Mouse (Mus musculus): ENCODE data around the gene Dscam. TPM values are rescaled to one million over a fixed set of nuclear protein-coding genes. Genes with fewer than 3 reads are reported as not detected.

Gene Dscam
- total and polyA plus RNA-seq, 2 experiments = not detected

DNA sequence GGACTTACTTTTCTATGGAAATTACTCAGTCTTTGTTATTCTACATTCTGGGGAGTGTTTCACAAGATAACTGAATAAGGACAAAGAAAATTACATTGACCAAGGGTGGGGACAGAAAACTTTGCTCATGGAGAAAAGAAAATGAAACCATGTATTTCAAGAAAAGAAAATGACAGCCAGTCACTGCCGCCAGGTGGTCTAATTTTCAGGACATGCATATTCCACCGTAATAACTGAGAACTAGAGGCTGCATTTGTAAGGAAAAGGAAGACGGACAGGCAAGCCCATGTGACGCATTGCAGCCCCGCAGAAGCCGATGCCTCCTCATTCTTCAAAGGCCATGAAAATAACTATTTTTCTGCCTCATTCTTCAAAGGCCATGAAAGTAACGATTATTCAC is 197.3 kb downstream of the Dscam start:
- H3K4me3 ChIP-seq (ENCODE audit: insufficient read depth, low read depth, low read length) = no peak overlapping the region
- H3K9ac ChIP-seq (ENCODE audit: low read depth, low read length) = no peak overlapping the region
- H3K4me1 ChIP-seq (ENCODE audit: control insufficient read depth, insufficient read depth, low read length) = no peaks in the 10 kb centered on the region; the same call in 1 of the 2 replicates
- H3K27ac ChIP-seq (replicated peaks; ENCODE audit: insufficient read depth, low read depth, low read length) = no peak overlapping the region
- TF ChIP-seq CTCF (IDR thresholded peaks at IDR 0.05; ENCODE audit: low read depth, low read length) = no peak
- no peak for TF ChIP-seq POLR2A (IDR thresholded peaks at IDR 0.05; ENCODE audit: extremely low read depth, insufficient read depth, low read length)
- H3K36me3 ChIP-seq (ENCODE audit: control insufficient read depth, insufficient read depth, low read length) = no peaks in the 10 kb centered on the region
- 94% methylated on average over 7 of the region's 7 CpGs for WGBS
- H3K27me3 ChIP-seq (ENCODE audit: control insufficient read depth, insufficient read depth, low read length) = no peaks in the 10 kb centered on the region
- H3K79me2 ChIP-seq (ENCODE audit: control insufficient read depth, insufficient read depth, low read length) = no peaks in the 10 kb centered on the region
- DNase-seq (ENCODE audit: extremely low read depth, low read depth, low spot score) = no peak

DNA sequence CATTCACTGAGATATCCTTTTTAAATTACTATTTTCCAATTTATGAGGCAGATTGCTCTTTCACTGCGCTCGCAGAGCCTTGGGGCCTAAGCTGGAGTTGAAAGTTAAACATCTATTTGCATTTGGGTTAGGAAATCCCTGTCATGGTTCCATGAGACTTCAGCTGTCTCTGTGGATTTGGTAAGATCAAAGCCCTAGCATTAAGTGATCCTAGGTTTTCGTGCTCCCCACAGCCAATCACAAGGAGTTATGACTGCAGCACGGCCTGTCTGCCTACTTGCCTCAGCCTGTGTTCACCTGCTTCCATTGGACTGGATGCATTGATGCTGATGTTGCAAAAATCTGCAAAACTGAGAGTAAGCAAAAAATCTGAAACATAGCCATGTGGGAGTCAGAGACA is 198.8 kb downstream of the Dscam start:
- peak; percentile 69 for DNase-seq (ENCODE audit: extremely low read depth, low read depth, low spot score)
- WGBS = 39% methylated on average over 4 of the region's 4 CpGs
- Histone ChIP-seq H3K27me3 (ENCODE audit: control insufficient read depth, insufficient read depth, low read length) (no peaks in the 10 kb centered on the region), H3K4me3 (ENCODE audit: insufficient read depth, low read depth, low read length) (no peak overlapping the region), H3K79me2 (ENCODE audit: control insufficient read depth, insufficient read depth, low read length) (no peaks in the 10 kb centered on the region), H3K36me3 (ENCODE audit: control insufficient read depth, insufficient read depth, low read length) (no peaks in the 10 kb centered on the region), H3K27ac (replicated peaks; ENCODE audit: insufficient read depth, low read depth, low read length) (no peak overlapping the region), H3K4me1 (ENCODE audit: control insufficient read depth, insufficient read depth, low read length) (no peaks in the 10 kb centered on the region; the same call in 1 of the 2 replicates), H3K9ac (ENCODE audit: low read depth, low read length) (no peak overlapping the region)
- no peak for TF ChIP-seq POLR2A (IDR thresholded peaks at IDR 0.05; ENCODE audit: extremely low read depth, insufficient read depth, low read length)
- no peak for TF ChIP-seq CTCF (IDR thresholded peaks at IDR 0.05; ENCODE audit: low read depth, low read length)

- no peaks in the 10 kb centered on the region for H3K36me3 ChIP-seq (ENCODE audit: control insufficient read depth, insufficient read depth, low read length)
- no peak for DNase-seq (ENCODE audit: extremely low read depth, low read depth, low spot score)
- H3K27me3 ChIP-seq (ENCODE audit: control insufficient read depth, insufficient read depth, low read length) = no peaks in the 10 kb centered on the region
- H3K4me1 ChIP-seq (ENCODE audit: control insufficient read depth, insufficient read depth, low read length) = no peaks in the 10 kb centered on the region; the same call in 1 of the 2 replicates
- H3K27ac ChIP-seq (replicated peaks; ENCODE audit: insufficient read depth, low read depth, low read length) = no peak overlapping the region
- 74% methylated on average over 2 of the region's 2 CpGs for WGBS
- no peaks in the 10 kb centered on the region for H3K79me2 ChIP-seq (ENCODE audit: control insufficient read depth, insufficient read depth, low read length)
- no peak overlapping the region for H3K4me3 ChIP-seq (ENCODE audit: insufficient read depth, low read depth, low read length)
- TF ChIP-seq CTCF (IDR thresholded peaks at IDR 0.05; ENCODE audit: low read depth, low read length) = no peak
- no peak for TF ChIP-seq POLR2A (IDR thresholded peaks at IDR 0.05; ENCODE audit: extremely low read depth, insufficient read depth, low read length)
- H3K9ac ChIP-seq (ENCODE audit: low read depth, low read length) = no peak overlapping the region
These were observed 200.1 kb downstream of the Dscam start for GRCm38 (mm10) chr16:96970412-96970811.

DNA sequence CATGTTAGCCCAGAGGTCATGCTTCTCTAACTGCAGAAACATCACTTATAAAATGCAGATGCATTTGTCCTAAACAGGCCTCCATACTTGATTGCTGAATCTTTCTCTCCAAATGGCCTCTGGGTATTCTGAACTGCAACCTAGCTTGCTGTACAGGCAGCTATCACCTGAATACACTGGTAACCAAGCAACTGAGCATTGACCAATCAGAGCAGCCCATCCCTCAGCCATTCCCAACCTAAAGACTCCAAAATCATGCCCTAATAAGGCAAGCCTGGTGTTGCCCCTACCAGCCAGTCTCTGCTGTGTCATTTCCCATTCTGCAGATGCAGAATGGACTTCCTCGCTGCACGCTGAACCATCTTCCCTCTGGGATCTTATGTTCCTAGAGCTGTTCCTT is 200.9 kb downstream of the Dscam start:
- no peak for DNase-seq (ENCODE audit: extremely low read depth, low read depth, low spot score)
- H3K79me2 ChIP-seq (ENCODE audit: control insufficient read depth, insufficient read depth, low read length) = no peaks in the 10 kb centered on the region
- no peaks in the 10 kb centered on the region for H3K36me3 ChIP-seq (ENCODE audit: control insufficient read depth, insufficient read depth, low read length)
- H3K9ac ChIP-seq (ENCODE audit: low read depth, low read length) = no peak overlapping the region
- H3K27ac ChIP-seq (replicated peaks; ENCODE audit: insufficient read depth, low read depth, low read length) = no peak overlapping the region
- no peaks in the 10 kb centered on the region; the same call in 1 of the 2 replicates for H3K4me1 ChIP-seq (ENCODE audit: control insufficient read depth, insufficient read depth, low read length)
- H3K27me3 ChIP-seq (ENCODE audit: control insufficient read depth, insufficient read depth, low read length) = no peaks in the 10 kb centered on the region
- H3K4me3 ChIP-seq (ENCODE audit: insufficient read depth, low read depth, low read length) = no peak overlapping the region
- TF ChIP-seq POLR2A (IDR thresholded peaks at IDR 0.05; ENCODE audit: extremely low read depth, insufficient read depth, low read length) = no peak
- no peak for TF ChIP-seq CTCF (IDR thresholded peaks at IDR 0.05; ENCODE audit: low read depth, low read length)
- WGBS = 76% methylated on average over 2 of the region's 2 CpGs

DNA sequence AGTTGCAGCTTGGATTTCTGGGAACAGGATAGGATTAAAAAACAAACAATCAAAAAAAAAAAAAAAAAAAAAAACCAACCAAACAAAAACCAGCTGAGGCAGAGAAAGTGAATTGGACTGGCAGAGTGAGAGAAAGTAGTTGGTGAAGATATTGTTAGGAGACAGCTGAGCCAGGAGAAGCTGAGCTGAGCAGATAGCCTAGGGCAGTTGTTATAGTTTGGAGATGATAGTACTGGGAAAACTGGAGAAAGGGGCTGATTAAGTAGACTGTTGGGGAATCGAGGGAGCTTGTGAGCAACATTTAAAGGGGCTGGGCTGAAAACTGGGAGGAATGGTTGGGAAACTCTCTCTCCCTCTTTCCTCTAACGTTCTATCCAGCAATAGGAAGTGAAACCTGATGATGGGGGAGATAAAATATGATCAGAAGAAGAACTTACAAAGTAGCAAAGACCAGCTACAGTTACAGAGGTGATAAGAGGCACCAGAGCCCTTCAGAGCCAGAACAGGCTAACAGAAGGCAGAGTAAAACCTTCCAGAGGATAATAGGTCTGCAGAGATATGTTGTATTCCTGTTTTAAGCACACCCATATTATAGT is 201.6 kb downstream of the Dscam start:
- Histone ChIP-seq H3K27ac (replicated peaks; ENCODE audit: insufficient read depth, low read depth, low read length) (no peak overlapping the region), H3K4me3 (ENCODE audit: insufficient read depth, low read depth, low read length) (no peak overlapping the region), H3K4me1 (ENCODE audit: control insufficient read depth, insufficient read depth, low read length) (no peaks in the 10 kb centered on the region; the same call in 1 of the 2 replicates), H3K27me3 (ENCODE audit: control insufficient read depth, insufficient read depth, low read length) (no peaks in the 10 kb centered on the region), H3K79me2 (ENCODE audit: control insufficient read depth, insufficient read depth, low read length) (no peaks in the 10 kb centered on the region), H3K36me3 (ENCODE audit: control insufficient read depth, insufficient read depth, low read length) (no peaks in the 10 kb centered on the region), H3K9ac (ENCODE audit: low read depth, low read length) (no peak overlapping the region)
- 40% methylated on average over 2 of the region's 2 CpGs for WGBS
- no peak for DNase-seq (ENCODE audit: extremely low read depth, low read depth, low spot score)
- TF ChIP-seq POLR2A (IDR thresholded peaks at IDR 0.05; ENCODE audit: extremely low read depth, insufficient read depth, low read length) (no peak), CTCF (IDR thresholded peaks at IDR 0.05; ENCODE audit: low read depth, low read length) (no peak)

GRCm38 (mm10) chr16:96959695-96960094 is 210.9 kb downstream of the Dscam start:
- Histone ChIP-seq H3K79me2 (ENCODE audit: control insufficient read depth, insufficient read depth, low read length) (no peaks in the 10 kb centered on the region), H3K9ac (ENCODE audit: low read depth, low read length) (no peak overlapping the region), H3K27ac (replicated peaks; ENCODE audit: insufficient read depth, low read depth, low read length) (no peak overlapping the region), H3K4me3 (ENCODE audit: insufficient read depth, low read depth, low read length) (no peak overlapping the region), H3K36me3 (ENCODE audit: control insufficient read depth, insufficient read depth, low read length) (no peaks in the 10 kb centered on the region), H3K4me1 (ENCODE audit: control insufficient read depth, insufficient read depth, low read length) (no peaks in the 10 kb centered on the region), H3K27me3 (ENCODE audit: control insufficient read depth, insufficient read depth, low read length) (no peaks in the 10 kb centered on the region)
- whole genome bisulfite sequencing = 83% methylated on average over 3 of the region's 3 CpGs
- TF ChIP-seq POLR2A (IDR thresholded peaks at IDR 0.05; ENCODE audit: extremely low read depth, insufficient read depth, low read length) (no peak), CTCF (IDR thresholded peaks at IDR 0.05; ENCODE audit: low read depth, low read length) (no peak)
- DNase-seq (ENCODE audit: extremely low read depth, low read depth, low spot score) = no peak
